Mouse (Mus musculus) fat pad, adult 2 months (tissue): Measurements from ENCODE around the gene Atad1.

Experiments used
- DNase-seq: peaks from one replicate; pipeline ENCODE4 v3.0.0-alpha.2; 2011; ENCODE audit warnings: low read depth, low spot score; ENCODE audit errors: extremely low read depth

Gene Atad1

DNA sequence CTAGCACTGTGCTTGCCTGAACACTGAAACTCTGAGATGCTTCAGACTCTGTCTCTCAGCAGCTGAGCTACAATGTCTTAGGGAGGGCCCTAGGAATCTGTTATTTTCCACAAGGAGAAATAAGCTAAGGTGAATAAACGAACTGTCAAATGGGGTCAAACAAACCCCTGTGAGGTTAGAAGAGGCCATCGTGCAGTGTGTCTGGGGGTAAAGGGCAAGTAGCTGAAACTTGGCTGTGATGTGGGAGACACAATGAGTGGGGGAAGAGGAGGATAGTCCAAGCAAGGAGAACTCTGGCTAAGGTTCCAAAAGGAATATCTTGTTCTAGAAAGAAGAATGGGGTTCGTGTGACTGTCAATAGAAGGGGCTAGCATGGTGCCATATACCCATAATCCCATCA is 117.4 kb downstream of the Atad1 start:
- no peak for DNase-seq
